Mouse (Mus musculus) urinary bladder, adult 2 months (tissue): ENCODE data around the gene Ntf3. TPM values are rescaled to one million over a fixed set of nuclear protein-coding genes. Genes with fewer than 3 reads are reported as not detected.

Source experiments
- DNase-seq: peaks from one replicate; pipeline ENCODE4 v3.0.0; 2022; ENCODE audit warnings: low spot score
- polyA plus RNA-seq: library from polyadenylated mRNA; depleted of rRNA; stranded (reverse); fragments of >200 nt; gene quantifications from 2 replicates; pipeline ENCODE4 v1.2.3, GENCODE M21; 2012

Gene Ntf3
- polyA plus RNA-seq, 1 experiment = 20.6 TPM

- no peak for DNase-seq
Measured at GRCm38 (mm10) chr6:126159279-126160066, 7.2 kb downstream of the Ntf3 start.

GRCm38 (mm10) chr6:126155928-126156327 is 10.8 kb downstream of the Ntf3 start:
- DNase-seq = no peak

- no peak for DNase-seq
Measured at GRCm38 (mm10) chr6:126154372-126154982, 12.2 kb downstream of the Ntf3 start.

- DNase-seq = no peak
Measured at GRCm38 (mm10) chr6:126153154-126153553, 13.6 kb downstream of the Ntf3 start.

GRCm38 (mm10) chr6:126143659-126144058 is 23.1 kb downstream of the Ntf3 start:
- no peak for DNase-seq

GRCm38 (mm10) chr6:126142741-126143140 is 24.0 kb downstream of the Ntf3 start:
- DNase-seq = no peak

GRCm38 (mm10) chr6:126142021-126142554 is 24.6 kb downstream of the Ntf3 start:
- no peak for DNase-seq

GRCm38 (mm10) chr6:126141472-126141871 is 25.2 kb downstream of the Ntf3 start:
- DNase-seq = no peak

- no peak for DNase-seq
Measured at GRCm38 (mm10) chr6:126140961-126141360, 25.7 kb downstream of the Ntf3 start.

- no peak for DNase-seq
Measured at GRCm38 (mm10) chr6:126140416-126140815, 26.3 kb downstream of the Ntf3 start.

GRCm38 (mm10) chr6:126134155-126134906 is 32.4 kb downstream of the Ntf3 start:
- DNase-seq = no peak

GRCm38 (mm10) chr6:126128238-126128637 is 38.5 kb downstream of the Ntf3 start:
- no peak for DNase-seq

- no peak for DNase-seq
Measured at GRCm38 (mm10) chr6:126118247-126118646, 48.5 kb downstream of the Ntf3 start.

- no peak for DNase-seq
Measured at GRCm38 (mm10) chr6:126117191-126117590, 49.5 kb downstream of the Ntf3 start.

GRCm38 (mm10) chr6:126114934-126115633 is 51.6 kb downstream of the Ntf3 start:
- no peak for DNase-seq

- DNase-seq = no peak
Measured at GRCm38 (mm10) chr6:126110892-126111835, 55.5 kb downstream of the Ntf3 start.

GRCm38 (mm10) chr6:126109184-126109583 is 57.5 kb downstream of the Ntf3 start:
- no peak for DNase-seq

GRCm38 (mm10) chr6:126108771-126109170 is 57.9 kb downstream of the Ntf3 start:
- no peak for DNase-seq

GRCm38 (mm10) chr6:126107398-126107797 is 59.3 kb downstream of the Ntf3 start:
- no peak for DNase-seq

GRCm38 (mm10) chr6:126106798-126107173 is 59.9 kb downstream of the Ntf3 start:
- no peak for DNase-seq
